Mouse (Mus musculus): ENCODE results near the gene Npas3.

Gene Npas3

DNA sequence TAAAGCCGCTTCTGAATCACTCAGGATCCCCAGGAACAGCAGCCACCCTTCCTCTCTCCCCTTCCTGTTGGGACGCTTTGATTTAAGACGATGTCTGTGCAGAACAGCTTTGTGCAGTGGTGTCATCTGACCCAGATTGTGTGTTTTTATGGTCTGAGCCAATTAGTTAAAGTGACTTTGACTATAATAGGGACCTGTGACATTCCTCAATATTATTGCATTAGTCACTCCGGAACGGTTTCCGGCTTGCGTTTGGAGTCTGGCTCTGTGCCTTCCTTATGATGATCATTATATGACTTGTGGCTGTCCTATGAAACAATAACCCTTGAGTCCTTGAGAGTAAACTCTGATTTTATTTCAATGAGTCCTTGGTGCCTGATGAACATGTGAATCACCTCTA is 735.5 kb downstream of the Npas3 start:
- no peak for DNase-seq (ENCODE audit: low read depth, low spot score)

DNA sequence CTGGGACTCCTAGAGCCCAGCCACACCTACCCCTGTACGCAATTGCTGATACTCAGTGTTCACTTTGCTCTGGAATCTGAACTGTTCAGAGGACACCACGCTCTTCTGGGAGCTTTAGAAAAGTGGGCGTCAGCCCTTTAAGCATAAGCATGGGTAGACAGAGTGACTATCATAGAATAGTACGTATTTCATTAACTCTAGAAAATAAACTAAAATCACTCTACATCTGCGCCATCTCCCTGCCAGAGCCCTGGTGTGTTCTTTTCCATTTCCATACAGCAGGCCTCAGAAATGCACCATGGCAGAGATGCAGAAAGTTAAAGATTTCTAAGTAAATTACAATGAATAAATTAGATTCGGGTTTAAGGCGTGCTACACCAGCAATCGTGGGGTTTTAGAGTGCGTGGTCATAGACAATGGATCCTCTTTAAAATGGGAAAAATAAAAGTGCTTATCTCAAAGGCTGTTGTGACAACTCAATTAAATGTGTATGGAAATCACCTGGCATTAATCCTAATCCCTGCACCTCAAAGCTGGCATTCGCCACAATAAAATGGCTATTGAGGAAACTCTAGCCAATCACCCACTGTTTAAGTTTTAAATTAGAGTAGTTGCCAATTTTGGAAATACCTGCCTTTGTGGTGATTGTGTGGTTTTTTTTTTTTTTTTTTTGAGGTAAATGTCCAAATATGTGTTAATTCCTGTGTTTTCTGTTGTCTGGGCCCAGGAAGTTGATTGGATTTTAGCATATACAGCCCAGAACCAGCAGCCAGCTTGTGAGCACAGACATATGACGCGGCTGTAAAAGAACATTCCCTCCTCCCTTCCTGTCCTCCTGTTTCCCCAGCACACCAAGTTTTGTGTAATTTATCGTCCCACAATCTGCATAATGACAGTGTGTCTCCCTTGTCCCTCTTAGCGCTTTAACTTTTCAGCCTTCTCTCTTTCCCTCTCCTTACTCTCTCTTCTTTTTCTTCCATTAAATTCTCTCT is 737.7 kb downstream of the Npas3 start:
- no peak for DNase-seq (ENCODE audit: low read depth, low spot score)

DNA sequence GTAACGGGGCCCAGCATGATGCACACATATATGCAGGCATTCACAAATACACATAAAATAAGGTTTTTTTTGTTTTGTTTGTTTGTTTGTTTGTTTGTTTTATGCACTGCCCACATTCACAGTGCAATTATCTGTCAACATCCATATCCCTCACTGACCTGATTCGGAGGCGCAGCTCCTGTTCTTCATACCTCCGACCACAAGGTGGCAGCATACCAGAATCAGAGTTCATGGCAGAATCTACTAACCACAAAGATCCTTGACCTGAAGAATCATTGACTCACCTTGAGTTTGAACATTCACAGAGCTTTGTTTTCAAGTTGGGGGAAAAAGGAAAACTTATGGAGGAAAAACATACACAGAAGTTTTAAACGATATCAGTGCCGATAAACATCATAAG is 743.9 kb downstream of the Npas3 start:
- peak; percentile 50 for DNase-seq (ENCODE audit: low read depth, low spot score)

GRCm38 (mm10) chr12:53995710-53996109 is 747.2 kb downstream of the Npas3 start:
- no peak for DNase-seq (ENCODE audit: low read depth, low spot score)

DNA sequence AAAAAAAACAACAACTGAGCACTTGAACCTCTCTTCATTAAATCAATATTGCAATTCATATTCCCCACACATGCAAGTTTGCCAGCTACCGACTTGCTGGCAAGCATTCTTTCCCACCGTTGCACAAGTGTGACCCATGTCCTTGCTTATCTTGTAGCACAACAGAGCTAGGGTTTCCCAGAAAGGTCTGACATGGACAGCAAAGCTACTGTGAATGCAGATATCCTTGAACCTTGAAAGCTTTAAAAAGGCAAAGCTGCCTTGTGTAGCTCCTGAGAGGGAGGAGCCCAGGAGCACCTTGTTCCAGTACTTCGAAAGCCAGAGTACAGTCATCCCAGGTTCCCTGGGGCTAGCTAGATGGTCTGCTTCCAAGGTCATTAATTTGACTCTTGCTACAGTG is 748.7 kb downstream of the Npas3 start:
- DNase-seq (ENCODE audit: low read depth, low spot score) = no peak

DNA sequence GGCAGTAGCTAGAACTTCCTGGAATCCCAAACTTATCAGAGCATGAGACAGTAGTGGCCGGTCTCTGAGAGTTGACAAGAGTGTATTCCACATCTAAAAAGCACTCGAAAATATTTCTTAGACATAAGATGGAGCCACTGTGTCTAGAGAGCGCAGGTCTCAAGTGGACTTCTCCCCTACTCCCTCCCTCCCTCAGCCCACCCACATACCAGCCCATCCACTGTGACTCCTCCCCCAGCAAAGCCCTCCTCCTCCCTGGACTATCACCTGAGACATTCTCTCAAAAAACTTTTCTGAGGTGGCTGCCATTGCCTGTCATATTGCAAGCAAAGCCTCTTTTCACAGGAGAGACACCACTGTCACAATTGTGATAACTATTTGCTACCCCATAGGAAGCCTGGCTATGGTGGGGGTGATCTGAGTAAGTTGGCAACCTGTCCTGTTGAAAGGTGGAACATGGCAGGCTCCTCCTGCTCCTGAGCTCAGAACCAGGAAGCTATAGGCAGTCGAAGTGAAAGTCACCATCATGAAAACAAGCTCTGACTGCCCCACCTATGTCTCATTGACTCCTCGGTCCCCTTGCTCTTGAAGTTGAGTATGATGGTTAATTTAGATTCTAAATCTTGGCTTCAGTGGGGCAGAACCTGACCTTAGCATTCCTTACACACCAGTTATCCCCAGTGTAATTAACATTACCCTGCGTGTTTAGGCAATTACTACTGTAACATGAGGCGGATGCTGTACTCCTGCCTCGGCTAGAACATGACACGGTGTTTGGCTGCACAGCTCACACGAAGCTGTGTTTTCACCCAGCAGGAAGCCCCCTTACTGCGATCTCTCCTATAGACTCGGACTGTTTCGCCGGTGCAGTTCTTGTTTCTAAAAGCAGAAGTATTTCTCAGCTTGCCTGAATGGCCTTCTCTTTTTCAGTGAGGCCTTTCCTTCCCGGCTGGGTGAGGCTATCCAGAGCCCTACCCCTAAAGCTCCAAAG is 751.5 kb downstream of the Npas3 start:
- no peak for DNase-seq (ENCODE audit: low read depth, low spot score)

GRCm38 (mm10) chr12:54002496-54002895 is 754.0 kb downstream of the Npas3 start:
- DNase-seq (ENCODE audit: low read depth, low spot score) = peak; percentile 40

GRCm38 (mm10) chr12:54004606-54005005 is 756.1 kb downstream of the Npas3 start:
- no peak for DNase-seq (ENCODE audit: low read depth, low spot score)

DNA sequence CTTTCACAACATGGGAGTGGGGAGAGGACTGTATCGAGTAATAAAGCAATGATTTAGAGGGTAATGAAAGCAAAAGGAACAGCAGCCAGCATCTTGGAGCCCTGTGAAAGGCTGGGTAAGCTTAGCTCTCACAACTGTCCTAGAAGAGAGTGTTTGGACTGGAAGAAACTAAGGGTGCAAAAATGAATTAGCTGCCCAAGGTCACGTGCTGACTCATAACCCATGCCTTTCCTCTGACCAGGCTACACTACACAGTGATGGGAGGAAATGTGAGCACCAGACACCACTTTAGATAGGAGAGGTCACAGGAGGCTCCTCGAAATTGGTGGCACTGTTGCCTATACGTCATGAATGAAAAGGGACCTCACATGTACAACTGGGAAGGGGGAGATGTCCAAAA is 757.1 kb downstream of the Npas3 start:
- DNase-seq (ENCODE audit: low read depth, low spot score) = no peak

DNA sequence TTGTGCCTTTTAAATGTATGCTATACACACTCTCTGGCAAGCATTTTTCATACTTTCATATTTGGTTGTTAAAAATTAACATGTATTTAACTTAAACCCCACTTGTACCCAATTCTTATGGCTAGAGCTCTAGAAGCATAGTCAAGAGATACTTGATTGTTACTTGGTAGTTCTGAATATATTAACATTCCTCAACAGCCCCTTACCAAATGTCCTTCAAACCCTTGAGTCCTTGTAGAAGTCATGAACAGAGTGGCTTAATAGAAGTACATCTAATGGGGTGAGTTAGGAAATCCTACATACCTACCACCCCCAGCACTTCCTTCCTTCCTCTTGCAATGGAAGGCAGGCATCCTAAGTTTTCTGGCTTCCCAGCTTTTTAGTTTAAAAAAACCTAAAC is 766.8 kb downstream of the Npas3 start:
- no peak for DNase-seq (ENCODE audit: low read depth, low spot score)

DNA sequence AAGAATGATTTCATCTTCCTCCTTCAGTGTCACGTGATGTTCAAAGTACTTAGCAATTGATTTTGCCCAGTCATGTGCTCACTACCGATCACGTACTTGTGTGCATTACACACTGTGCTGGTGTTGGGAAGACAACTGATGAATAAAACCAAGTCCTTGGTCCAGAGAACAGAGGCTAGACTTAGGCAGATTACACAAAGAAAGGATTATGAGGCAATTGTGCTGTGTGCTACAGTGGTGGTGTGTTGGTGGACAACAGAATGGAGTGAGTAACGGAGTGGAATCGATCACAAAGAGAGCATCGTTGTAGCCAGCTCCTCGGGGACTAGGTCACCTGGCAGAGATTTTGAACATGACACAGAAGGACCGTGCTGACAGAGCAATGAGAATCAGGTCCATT is 769.5 kb downstream of the Npas3 start:
- DNase-seq (ENCODE audit: low read depth, low spot score) = no peak

- no peak for DNase-seq (ENCODE audit: low read depth, low spot score)
Observed at GRCm38 (mm10) chr12:54019979-54020378, 771.5 kb downstream of the Npas3 start.

GRCm38 (mm10) chr12:54034666-54035346 is 786.3 kb downstream of the Npas3 start:
- DNase-seq (ENCODE audit: low read depth, low spot score) = no peak

DNA sequence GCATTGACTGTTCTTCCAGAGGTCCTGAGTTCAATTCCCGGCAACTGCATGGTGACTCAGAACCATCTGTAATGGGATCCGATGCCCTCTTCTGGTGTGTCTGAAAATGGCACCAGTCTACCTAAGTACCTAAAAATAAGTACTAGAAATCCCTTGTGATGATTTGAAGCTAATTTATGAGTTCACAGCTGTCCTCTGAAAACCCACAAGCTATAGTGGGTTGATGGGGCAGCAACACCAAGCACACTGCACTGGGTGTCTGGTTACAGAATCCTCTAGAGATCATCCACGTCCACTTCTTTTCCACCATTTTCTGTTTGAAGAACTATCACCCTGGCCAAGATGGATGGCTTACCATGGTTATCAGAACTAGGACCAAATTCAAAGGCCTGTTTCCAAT is 789.1 kb downstream of the Npas3 start:
- DNase-seq (ENCODE audit: low read depth, low spot score) = no peak

- DNase-seq (ENCODE audit: low read depth, low spot score) = no peak
Observed at GRCm38 (mm10) chr12:54042996-54043544, 794.6 kb downstream of the Npas3 start.

DNA sequence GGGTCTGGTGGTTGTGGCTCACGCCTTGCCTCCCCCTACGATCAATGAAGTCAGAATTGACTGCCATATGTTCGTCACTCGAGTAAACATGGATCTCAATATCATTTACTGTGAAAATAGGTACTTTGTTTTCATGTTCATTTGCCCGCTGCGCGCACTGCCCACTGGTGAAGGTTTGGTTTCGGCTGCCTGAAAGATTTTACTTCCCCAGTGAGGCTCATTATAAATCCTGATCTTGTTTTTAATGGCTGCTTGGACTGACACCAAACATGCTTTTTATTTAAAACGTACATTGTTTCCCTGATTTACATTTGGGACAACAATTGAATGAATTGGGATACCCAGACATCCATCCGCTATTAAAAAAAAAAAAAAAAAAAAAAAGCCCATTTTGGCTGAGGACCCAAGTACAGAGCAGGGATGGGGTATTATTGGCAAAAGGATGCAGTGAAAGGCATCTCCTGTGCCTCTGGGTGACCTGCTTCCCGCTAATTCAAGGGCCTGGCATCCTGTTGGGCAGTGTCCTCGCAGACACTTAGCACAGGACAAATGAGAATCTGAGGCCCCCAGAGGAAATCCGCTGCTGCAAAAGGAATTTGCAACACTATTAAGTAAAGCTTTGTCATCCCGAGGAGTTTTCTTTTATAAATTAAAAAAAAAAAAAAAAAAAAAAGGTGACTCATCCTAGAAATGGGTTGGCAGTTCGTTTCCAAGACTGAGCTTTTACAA is 796.3 kb downstream of the Npas3 start:
- no peak for DNase-seq (ENCODE audit: low read depth, low spot score)

DNA sequence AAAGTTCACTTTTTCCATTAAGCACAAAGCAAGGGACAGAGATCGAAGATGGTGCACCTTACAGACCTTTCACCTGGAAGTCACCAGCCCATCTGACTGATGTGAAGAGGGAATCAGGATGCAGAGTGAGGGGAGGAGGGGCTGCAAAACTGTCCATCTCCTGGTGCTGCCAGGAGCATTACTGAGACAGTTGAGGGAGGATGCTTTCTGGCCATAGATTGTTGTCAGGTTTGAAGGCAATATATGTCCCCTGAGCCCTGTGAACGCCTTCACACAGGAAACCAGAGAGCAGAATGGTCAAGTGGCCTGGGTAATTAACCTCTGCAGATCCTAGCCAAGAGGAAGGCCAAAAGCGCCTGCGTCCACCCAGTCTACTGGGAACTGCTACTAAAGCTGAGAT is 796.9 kb downstream of the Npas3 start:
- DNase-seq (ENCODE audit: low read depth, low spot score) = no peak

- DNase-seq (ENCODE audit: low read depth, low spot score) = peak; percentile 51
Observed at GRCm38 (mm10) chr12:54046824-54047223, 798.3 kb downstream of the Npas3 start.

DNA sequence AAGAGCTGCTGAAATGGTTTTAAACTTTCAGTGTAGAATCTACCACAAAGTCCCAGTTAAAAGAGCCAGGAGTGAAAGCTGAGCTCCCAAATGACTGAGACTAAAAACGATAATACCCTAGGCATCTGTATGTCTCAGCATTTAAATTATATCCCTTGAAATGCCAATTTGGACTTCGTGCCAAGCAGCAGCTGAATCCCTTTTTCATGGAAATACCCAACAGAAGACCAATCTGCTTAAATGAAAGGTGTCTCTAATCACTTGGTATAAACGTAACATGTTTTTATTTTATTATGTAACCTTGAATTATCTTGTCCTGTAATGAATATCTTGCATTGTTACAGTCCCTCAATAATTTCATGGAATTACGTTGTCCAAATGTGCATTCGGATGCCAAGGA is 799.6 kb downstream of the Npas3 start:
- DNase-seq (ENCODE audit: low read depth, low spot score) = no peak

DNA sequence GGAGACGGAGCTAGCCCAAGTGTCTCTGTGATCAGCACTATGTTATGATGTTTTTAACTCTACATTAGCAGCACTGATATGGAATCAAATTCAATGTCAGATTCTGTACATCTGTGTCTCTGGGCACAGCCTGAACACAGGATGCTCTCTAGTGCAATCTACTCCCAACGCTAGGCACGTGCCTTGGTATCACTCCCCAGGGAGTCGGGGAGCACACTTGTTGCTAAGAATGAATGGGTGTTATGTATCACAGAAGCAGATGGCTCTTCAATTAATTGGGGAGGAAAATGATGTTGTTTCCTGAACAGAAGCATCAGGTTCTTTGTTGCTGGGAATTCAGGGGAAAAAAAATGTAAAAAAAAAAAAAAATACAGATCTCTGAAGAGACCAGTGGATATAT is 801.4 kb downstream of the Npas3 start:
- no peak for DNase-seq (ENCODE audit: low read depth, low spot score)

DNA sequence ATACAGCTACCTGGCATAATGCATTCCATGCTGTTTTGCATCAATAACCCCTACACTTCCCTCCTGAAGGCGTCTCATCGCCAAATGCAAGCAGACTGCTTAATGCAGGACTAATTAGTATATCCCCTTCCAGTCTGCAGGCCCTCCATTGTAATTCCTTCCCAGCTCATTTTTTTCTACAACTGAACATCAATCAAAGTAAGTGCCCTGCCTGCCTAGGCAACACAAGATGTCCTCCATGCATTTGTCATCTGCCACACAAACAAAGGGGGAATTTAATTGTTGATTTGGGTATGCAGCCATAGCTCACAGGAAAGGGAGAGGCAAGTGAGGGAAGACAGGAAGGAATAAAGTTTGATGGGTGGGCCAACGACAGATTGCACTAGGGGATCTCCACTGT is 804.5 kb downstream of the Npas3 start:
- DNase-seq (ENCODE audit: low read depth, low spot score) = no peak
